Mouse (Mus musculus) right cerebral cortex, adult 2 months (tissue): ENCODE data around the gene Plxna4.

Experiments
- DNase-seq, 2 experiments: peaks; one replicate each; pipeline ENCODE4 v3.0.0; 2021 to 2022; ENCODE audit warnings: low spot score in 2 of 2

Gene Plxna4

GRCm38 (mm10) chr6:32179346-32180011 is 408.5 kb downstream of the Plxna4 start:
- DNase-seq, result no peak

GRCm38 (mm10) chr6:32177905-32178304 is 410.1 kb downstream of the Plxna4 start:
- DNase-seq, result no peak

- no peak for DNase-seq
Measured at GRCm38 (mm10) chr6:32167725-32168124, 420.3 kb downstream of the Plxna4 start.

- no peak for DNase-seq
Measured at GRCm38 (mm10) chr6:32160370-32160769, 427.6 kb downstream of the Plxna4 start.

- DNase-seq, result no peak
Measured at GRCm38 (mm10) chr6:32159931-32160330, 428.1 kb downstream of the Plxna4 start.

- DNase-seq, result no peak
Measured at GRCm38 (mm10) chr6:32158347-32158746, 429.6 kb downstream of the Plxna4 start.

GRCm38 (mm10) chr6:32153170-32153569 is 434.8 kb downstream of the Plxna4 start:
- DNase-seq, result no peak

GRCm38 (mm10) chr6:32150836-32151235 is 437.2 kb downstream of the Plxna4 start:
- DNase-seq, result peak in 1 of 2 experiments; percentile 1

- DNase-seq, result no peak
Measured at GRCm38 (mm10) chr6:32144771-32145170, 443.2 kb downstream of the Plxna4 start.

- DNase-seq, result no peak
Measured at GRCm38 (mm10) chr6:32139537-32139936, 448.5 kb downstream of the Plxna4 start.

- no peak for DNase-seq
Measured at GRCm38 (mm10) chr6:32126914-32127313, 461.1 kb downstream of the Plxna4 start.

- DNase-seq, result no peak
Measured at GRCm38 (mm10) chr6:32122584-32123265, 465.3 kb downstream of the Plxna4 start.

GRCm38 (mm10) chr6:32120931-32121330 is 467.1 kb downstream of the Plxna4 start:
- DNase-seq, result no peak

GRCm38 (mm10) chr6:32109207-32109606 is 478.8 kb downstream of the Plxna4 start:
- no peak for DNase-seq

- DNase-seq, result no peak
Measured at GRCm38 (mm10) chr6:32105547-32106275, 482.3 kb downstream of the Plxna4 start.
